Mouse (Mus musculus): ENCODE measurements around the gene S100a9.

S100a9 gene

DNA sequence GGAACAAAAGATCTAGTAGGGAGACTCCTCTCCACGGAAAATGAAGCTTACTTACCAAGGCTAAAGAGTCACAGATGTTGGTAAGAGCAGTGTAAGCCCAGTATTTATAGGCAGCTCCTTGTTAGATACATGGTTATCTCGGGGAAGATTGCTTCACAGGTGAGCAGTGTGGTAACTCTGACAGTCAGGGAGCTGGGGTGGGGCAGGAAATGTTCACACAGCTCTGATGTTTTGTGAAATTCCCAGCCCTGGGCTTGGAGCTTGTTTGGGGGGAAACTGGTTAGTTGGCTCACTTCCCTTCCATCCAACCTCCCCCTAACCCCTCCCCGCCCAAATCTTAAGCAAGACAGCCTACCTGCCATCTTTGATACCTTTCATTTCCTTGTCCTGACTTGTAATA, at the start of gene S100a9:
Gene S100a9, minus strand, starts transcription at position 109 of the 400 bp plus-strand sequence.
- DNase-seq (ENCODE audit: low spot score), result no peak

- DNase-seq (ENCODE audit: low spot score), result no peak
Measured at GRCm38 (mm10) chr3:90726606-90727005, 31.1 kb upstream of the S100a9 start, which contains the start of gene Pglyrp4. Gene Pglyrp4 (plus strand): TSS chr3:90726906.

GRCm38 (mm10) chr3:90709591-90710460, 14.3 kb upstream of the S100a9 start:
- DNase-seq (ENCODE audit: low spot score), result peak; percentile 70

- DNase-seq (ENCODE audit: low spot score), result no peak
Measured at GRCm38 (mm10) chr3:90708523-90709202, 13.1 kb upstream of the S100a9 start.

GRCm38 (mm10) chr3:90702244-90702643, 6.7 kb upstream of the S100a9 start:
- DNase-seq (ENCODE audit: low spot score), result no peak

DNA sequence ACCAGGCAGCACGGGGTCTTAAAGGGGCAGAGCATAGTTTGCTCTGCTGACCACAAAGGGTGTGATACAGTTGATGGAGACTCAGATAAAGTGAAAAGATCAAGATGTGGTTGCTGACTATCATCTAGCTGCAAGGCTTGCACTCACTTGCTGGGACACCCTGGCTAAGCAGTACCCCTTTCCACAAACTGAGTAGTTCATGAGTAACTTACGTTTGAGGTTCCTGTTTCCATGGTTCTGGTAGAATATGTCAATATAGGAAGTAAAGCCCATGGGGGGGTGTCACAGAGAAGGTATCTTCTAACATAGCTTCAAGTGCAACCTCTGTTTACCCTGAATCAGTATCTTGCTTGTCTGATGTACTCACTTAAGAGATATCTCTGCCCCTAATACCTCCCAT, 2.0 kb downstream of the S100a9 start:
- no peak for DNase-seq (ENCODE audit: low spot score)

DNA sequence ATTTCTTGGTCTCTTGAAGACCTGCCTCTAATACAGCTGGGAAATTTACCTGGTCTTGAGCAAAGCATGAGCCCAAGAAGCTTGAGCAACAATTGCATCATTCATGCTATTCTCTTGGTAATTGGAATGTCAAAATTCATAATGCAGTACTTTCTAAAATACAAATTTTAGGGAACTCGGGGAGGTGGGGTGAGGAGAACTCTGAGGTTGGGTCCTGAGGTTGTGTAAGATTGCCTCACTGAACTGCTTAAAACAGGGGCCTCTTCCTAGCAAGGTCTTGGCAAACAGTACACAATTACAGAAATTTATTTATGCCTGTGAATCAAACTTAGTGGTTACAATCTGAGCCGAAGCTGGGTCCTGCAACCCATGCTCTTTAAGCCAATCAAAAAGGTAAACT, 8.7 kb downstream of the S100a9 start:
- DNase-seq (ENCODE audit: low spot score), result no peak

DNA sequence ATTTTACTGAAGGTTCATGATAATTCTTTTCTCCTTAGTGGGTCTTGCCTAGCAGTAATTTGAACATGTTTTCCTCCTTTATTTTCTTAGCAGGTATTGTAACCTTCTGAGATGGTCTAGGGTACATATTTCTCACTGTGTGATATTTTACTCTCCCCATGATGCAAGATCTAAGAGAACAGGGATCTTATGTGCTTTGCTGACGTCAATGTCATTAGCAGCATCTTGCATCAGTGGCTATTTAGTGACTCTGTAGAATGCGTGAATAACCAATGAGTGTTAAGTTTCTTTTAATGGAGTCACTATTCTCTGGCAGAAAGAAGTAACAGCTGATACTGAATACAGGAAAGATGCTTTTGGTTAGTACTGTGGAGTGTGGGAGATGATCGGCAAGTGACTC, 11.6 kb downstream of the S100a9 start:
- DNase-seq (ENCODE audit: low spot score), result no peak

- DNase-seq (ENCODE audit: low spot score), result no peak
Measured at GRCm38 (mm10) chr3:90678656-90679055, 16.9 kb downstream of the S100a9 start.

DNA sequence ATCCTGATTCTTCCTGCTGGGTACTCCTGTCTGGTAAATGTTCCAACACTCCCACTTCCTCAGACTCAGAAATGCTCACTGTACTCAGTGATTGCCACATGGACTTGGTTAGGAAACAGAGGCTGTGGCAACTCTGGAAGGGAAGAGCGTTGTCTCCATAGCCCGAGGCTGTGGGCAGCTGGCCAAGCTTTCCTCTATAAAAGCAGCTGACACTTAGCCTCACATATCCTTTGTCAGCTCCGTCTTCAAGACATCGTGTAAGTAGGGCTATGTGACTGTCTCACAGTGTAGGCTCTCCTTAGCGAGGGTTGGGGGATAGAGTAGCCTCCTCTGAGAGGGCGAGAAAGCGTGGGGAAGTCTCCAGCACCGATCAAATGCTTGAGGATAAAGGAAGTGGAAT, 26.7 kb downstream of the S100a9 start, which contains the start of gene S100a8:
Gene S100a8, plus strand, starts transcription at position 133 of the 400 bp plus-strand sequence.
- no peak for DNase-seq (ENCODE audit: low spot score)

DNA sequence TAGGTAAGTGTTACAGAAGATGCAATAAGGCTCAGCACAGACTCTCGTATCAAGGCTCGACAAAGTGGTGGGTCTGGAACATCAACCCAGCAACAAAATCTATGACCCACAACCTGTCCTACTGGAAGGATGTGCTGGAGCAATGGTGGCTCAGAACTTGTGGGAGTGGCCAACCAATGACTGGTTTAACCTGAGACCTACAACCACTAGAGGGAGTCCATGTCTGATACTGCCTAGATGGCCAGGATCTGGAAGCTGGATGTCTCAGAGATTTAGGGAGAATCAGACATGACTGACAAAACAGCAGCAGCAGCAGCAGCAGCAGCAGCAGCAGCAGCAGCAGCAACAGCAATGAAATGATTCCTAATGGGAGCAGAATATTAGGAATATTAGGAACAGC, 31.3 kb downstream of the S100a9 start:
- DNase-seq (ENCODE audit: low spot score), result no peak

- no peak for DNase-seq (ENCODE audit: low spot score)
Measured at GRCm38 (mm10) chr3:90659364-90660044, 36.0 kb downstream of the S100a9 start.

- no peak for DNase-seq (ENCODE audit: low spot score)
Measured at GRCm38 (mm10) chr3:90657405-90657804, 38.1 kb downstream of the S100a9 start.

DNA sequence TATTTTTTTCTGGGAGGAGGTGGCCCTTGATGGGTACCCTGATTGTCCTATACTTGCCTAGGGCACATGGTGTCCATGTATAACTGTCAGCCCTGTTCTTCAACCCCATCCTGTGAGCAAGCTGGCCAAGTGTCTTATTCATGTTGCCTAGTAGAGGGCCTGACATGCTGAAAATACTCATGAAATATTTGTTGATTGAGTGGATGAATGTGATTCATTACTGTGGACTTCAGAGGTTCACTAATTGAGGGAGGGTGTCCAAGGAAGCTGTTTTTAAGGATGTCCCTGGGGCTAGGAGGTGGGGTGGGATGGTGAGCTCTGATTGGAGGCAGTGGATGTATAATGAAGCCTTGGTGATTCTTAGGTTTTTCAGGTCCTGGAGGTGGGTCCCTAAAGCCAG, 41.8 kb downstream of the S100a9 start, which contains the start of gene S100a7a:
Gene S100a7a, plus strand, starts transcription at position 301 of the 400 bp plus-strand sequence.
- DNase-seq (ENCODE audit: low spot score), result no peak

GRCm38 (mm10) chr3:90652878-90653508, 42.5 kb downstream of the S100a9 start:
- peak; percentile 46 for DNase-seq (ENCODE audit: low spot score)

- no peak for DNase-seq (ENCODE audit: low spot score)
Measured at GRCm38 (mm10) chr3:90649832-90650231, 45.7 kb downstream of the S100a9 start.

GRCm38 (mm10) chr3:90648981-90649380, 46.5 kb downstream of the S100a9 start:
- no peak for DNase-seq (ENCODE audit: low spot score)

- DNase-seq (ENCODE audit: low spot score), result no peak
Measured at GRCm38 (mm10) chr3:90647291-90647690, 48.2 kb downstream of the S100a9 start.

GRCm38 (mm10) chr3:90644220-90644619, 51.3 kb downstream of the S100a9 start:
- DNase-seq (ENCODE audit: low spot score), result no peak
